Mouse (Mus musculus) bone marrow macrophage, adult 2 months (primary cell): ENCODE data around the gene Vamp2. TPM values are rescaled to one million over a fixed set of nuclear protein-coding genes. Genes with fewer than 3 reads are reported as not detected.

Experiments
- H3K27ac ChIP-seq: 2 replicates; pipeline ENCODE4 v1.5.1; 2012; ENCODE audit warnings: low read depth, low read length; ENCODE audit not compliant: insufficient read depth
- H3K4me1 ChIP-seq: 2 replicates; pipeline ENCODE4 v1.6.1; 2012; ENCODE audit warnings: low read length; ENCODE audit not compliant: control insufficient read depth, insufficient read depth
- H3K4me3 ChIP-seq: 2 replicates; pipeline ENCODE4 v1.5.1; 2012; ENCODE audit warnings: mild to moderate bottlenecking, low read length, moderate library complexity; ENCODE audit not compliant: insufficient read depth
- CTCF ChIP-seq: IDR thresholded peaks from 2 replicates; pipeline ENCODE4 v1.5.1; 2012; ENCODE audit warnings: low read depth, mild to moderate bottlenecking, low read length, moderate library complexity
- POLR2A ChIP-seq: IDR thresholded peaks from 2 replicates; pipeline ENCODE4 v1.6.1; 2012; ENCODE audit warnings: mild to moderate bottlenecking, low read depth, low read length, borderline replicate concordance
- polyA plus RNA-seq: library from polyadenylated mRNA; stranded (reverse); fragments of >200 nt; gene quantifications from 2 replicates; pipeline ENCODE4 v1.2.4, GENCODE M21; 2012; ENCODE audit not compliant: missing spikeins, insufficient read depth, insufficient read length

The Vamp2 gene
- polyA plus RNA-seq, 1 experiment, result 79.4 TPM

DNA sequence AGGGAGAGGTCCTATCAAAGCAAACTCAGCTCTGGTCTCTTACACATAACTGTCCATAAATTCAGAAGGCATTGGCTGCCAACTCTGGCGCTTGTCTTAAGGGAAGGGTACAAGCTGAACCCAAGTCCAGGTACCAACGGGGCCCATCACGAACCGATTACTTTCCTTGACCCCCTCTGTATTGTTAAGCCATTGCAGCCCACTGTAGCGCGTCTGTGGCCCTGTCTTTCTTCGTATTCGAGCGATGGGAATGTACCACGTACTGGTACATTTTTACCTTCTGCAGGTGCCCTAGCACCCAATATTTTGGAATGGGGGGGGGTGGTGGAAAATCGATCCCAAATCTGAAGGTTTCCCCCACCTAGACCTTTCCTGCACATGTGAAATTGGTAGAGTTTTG is 16.1 kb upstream of the Vamp2 start:
- TF ChIP-seq CTCF (no peak), POLR2A (no peak)
- no peak overlapping the region for H3K4me3 ChIP-seq
- peaks cover 19% of the 10 kb centered on the region for H3K4me1 ChIP-seq
- H3K27ac ChIP-seq, result no peak overlapping the region

GRCm38 (mm10) chr11:69072666-69073064 is 15.6 kb upstream of the Vamp2 start:
- TF ChIP-seq CTCF, result no peak
- no peak for TF ChIP-seq POLR2A
- Histone ChIP-seq H3K4me1 (peaks cover 21% of the 10 kb centered on the region), H3K4me3 (0 out of 2 replicates have a peak overlapping the region, but pooled peaks have one; percentile 4), H3K27ac (peak overlapping the region; percentile 19; the same call in 1 of the 2 replicates)

- Histone ChIP-seq H3K4me1 (peaks cover 25% of the 10 kb centered on the region), H3K4me3 (peak overlapping the region; percentile 21), H3K27ac (peak overlapping the region; percentile 86)
- no peak for TF ChIP-seq CTCF
- TF ChIP-seq POLR2A, result peak; percentile 95
These were observed 15.0 kb upstream of the Vamp2 start for GRCm38 (mm10) chr11:69073065-69073888.

DNA sequence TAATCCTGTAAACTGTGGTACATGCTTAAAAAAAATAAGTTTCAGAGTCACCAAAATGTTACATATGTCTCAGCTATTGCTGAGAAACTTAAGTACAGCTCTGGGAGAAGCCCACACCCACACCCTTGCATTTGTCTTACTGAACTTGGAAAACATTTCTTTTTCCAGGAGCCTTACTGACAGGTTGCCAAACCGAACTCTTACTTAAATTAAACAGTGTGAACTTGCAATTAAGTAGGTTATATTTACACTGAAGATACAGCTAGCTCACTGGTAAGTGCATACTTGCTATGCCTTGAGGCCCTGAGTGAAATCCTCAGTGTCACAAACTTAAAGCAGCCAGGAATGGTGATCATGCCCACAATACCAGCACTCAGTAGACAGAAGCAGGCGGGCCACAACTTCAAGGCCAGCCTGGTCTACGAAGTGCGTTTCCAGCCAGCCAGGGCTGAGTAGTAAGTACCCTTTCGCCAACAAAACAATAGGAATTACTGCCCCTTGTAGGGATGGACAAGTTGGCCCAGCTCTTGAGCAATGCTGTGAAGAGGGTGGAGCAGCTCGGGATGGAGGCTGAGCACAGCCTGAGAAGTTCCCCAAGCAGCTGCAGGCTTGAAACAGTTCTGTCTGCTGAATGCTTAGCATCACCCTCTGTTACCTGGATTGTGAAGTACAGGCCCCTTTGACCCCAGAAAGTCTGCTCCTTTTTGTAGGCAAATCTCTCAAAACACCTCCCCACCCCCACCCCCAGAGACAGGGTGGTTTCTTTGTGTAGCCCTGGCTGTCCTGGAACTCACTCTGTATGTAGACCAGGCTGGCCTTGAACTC is 14.1 kb upstream of the Vamp2 start:
- Histone ChIP-seq H3K4me3 (no peak overlapping the region), H3K27ac (0 out of 2 replicates have a peak overlapping the region, but pooled peaks have one; percentile 1), H3K4me1 (peaks cover 31% of the 10 kb centered on the region)
- no peak for TF ChIP-seq CTCF
- no peak for TF ChIP-seq POLR2A

DNA sequence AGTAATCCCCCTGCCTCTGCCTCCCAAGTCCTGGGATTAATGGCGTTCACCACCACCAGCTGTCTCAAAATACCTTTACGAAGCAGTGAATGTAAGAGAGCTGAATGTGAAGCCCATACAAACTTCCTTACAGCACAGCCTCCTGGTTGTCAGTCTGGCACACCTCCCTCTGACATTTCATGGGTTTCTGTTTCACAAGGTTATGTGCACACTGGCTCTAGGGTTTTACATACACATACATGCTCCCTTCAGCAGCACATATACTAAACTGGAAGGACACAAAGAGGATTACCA is 13.6 kb upstream of the Vamp2 start:
- TF ChIP-seq CTCF, result no peak
- no peak for TF ChIP-seq POLR2A

DNA sequence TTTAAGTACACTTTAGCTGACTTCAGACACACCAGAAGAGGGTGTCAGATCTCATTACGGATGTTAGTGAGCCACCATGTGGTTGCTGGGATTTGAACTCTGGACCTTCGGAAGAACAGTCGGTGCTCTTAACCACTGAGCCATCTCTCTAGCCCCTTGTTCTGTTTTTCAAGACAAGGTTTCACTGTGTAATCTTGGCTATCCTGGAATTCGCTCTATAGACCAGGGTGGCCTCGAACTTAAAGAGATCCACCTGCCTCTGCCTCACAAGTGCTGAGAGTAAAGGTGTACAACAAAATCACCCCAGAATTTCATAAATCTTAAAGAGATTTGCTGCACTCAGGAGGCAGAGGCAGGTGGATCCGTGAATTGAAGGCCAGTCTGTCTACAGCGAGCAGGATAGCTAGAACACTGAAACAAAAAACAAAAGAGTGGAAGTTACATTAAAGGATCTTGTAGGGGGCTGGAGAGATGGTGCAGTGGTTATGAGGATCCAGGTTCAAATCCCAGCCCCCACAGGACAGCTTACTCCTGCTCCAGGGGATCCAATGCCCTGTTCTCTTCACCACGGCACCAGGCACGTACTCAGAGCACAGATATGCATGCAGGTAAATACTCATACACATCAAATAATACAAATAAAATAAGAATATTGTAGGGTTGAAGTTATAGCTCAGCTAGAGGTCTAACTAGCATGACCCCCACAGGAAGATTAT is 12.4 kb upstream of the Vamp2 start:
- no peak for TF ChIP-seq CTCF
- no peak for TF ChIP-seq POLR2A
- H3K4me3 ChIP-seq, result no peak overlapping the region
- no peak overlapping the region for H3K27ac ChIP-seq
- H3K4me1 ChIP-seq, result peaks cover 36% of the 10 kb centered on the region

More for the DNA sequence above, 13.6 kb upstream of the Vamp2 start:
- Histone ChIP-seq H3K27ac (no peak overlapping the region), H3K4me1 (peaks cover 34% of the 10 kb centered on the region), H3K4me3 (no peak overlapping the region)

- no peak overlapping the region for H3K27ac ChIP-seq
- peaks cover 31% of the 10 kb centered on the region for H3K4me1 ChIP-seq
- TF ChIP-seq POLR2A, result no peak
- TF ChIP-seq CTCF, result no peak
- H3K4me3 ChIP-seq, result no peak overlapping the region
These were observed 11.7 kb upstream of the Vamp2 start for GRCm38 (mm10) chr11:69076572-69076971.

GRCm38 (mm10) chr11:69077316-69077715 is 11.0 kb upstream of the Vamp2 start:
- H3K27ac ChIP-seq, result no peak overlapping the region
- no peak overlapping the region for H3K4me3 ChIP-seq
- TF ChIP-seq POLR2A (no peak), CTCF (no peak)
- peaks cover 27% of the 10 kb centered on the region for H3K4me1 ChIP-seq

GRCm38 (mm10) chr11:69078041-69078440 is 10.2 kb upstream of the Vamp2 start:
- no peak overlapping the region for H3K27ac ChIP-seq
- H3K4me1 ChIP-seq, result peaks cover 26% of the 10 kb centered on the region
- no peak overlapping the region for H3K4me3 ChIP-seq
- TF ChIP-seq CTCF (no peak), POLR2A (no peak)
